Mouse (Mus musculus): ENCODE measurements around the gene Cenpo.

Gene Cenpo

DNA sequence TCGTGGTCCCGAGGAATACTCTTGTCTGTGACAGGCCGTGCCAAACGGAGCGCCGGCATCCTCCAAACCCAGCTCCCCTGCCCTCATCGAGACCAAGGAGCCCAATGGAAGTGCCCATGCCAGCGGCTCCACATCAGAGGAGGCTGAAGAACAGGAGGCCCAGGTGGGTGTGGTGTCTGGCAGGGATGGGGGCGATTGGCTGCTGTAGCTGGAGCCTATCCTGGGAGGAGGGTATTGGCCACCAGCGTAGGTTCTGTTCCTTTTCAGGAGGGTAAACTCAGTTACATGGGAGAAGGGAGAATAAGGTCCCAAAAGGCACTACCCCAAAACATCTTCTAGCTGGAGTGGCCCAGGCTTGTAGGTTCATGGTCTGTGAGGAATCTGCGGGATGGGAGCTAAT is 34.8 kb downstream of the Cenpo start:
- no peak for DNase-seq (ENCODE audit: low spot score in 2 of 2)

DNA sequence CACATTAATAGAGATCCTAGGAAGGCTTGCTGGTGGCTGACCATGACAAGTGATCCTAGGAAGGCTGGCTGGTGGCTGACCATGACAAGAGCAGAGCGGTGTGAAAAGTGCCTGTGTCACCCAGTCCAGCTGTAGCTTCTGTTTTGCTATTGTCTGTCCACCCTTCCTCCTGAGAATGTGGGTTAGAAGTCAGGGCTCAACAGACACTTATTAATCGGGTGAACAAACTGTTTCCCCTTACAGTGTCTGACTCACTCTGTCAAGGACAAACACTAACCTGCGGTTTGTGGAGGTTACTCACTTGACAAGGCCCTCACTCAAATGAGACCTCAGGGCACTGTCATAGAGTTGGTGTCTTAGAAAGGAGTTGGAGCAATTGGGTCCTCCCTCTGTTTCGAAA is 35.4 kb downstream of the Cenpo start:
- DNase-seq (ENCODE audit: low spot score in 2 of 2), result no peak

DNA sequence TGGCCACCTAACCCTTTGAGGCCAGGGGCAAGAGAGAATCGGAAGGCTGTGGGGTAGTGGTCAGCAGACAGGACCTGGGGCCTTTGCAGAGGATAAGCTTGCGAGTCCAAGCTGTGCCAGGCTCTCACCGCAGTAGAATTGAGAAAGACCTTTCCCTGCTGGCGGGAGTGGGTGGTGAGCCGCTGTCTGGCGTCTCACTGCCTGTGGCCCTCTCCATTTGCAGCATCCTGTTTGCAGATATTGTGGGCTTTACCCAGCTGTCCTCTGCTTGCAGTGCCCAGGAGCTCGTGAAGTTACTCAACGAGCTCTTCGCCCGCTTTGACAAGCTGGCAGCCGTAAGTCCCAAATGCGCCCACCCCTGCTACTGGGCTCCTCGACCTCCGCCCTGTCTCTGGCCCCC is 39.5 kb downstream of the Cenpo start:
- no peak for DNase-seq (ENCODE audit: low spot score in 2 of 2)

DNA sequence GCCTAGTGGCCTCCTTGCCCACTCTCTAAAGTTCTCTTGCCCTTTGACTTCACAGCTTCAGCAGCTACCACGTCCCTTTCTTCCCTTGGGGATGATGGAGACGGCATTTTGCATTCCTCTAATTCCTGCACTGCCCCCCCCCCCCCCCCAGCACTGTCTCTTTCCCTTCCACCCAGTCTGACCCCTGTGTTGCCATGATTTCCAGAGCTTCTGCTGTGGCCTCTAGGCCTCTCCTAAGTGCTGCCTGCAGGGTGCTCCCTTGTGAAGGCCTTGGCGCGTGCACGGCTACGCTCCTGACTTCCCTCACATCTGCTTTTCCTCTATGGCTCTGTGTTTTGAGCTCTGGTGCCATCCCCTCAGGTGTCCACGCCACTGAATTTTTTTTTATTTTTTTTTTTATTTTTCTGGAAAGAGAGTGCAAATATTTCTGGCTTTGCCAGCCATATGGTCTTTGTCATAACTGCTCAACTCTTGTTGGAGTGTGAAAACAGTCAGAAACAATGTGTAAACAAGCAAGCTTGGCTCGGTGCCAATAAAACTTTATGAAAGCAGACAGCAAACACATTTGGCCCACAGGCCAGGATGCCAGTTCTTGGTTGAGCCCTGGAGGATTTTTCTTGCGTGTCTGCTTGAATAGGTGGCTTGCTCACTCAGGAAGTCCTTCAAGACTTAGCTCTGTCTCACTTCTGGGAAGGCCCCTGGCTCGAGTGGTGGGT is 40.9 kb downstream of the Cenpo start:
- no peak for DNase-seq (ENCODE audit: low spot score in 2 of 2)

DNA sequence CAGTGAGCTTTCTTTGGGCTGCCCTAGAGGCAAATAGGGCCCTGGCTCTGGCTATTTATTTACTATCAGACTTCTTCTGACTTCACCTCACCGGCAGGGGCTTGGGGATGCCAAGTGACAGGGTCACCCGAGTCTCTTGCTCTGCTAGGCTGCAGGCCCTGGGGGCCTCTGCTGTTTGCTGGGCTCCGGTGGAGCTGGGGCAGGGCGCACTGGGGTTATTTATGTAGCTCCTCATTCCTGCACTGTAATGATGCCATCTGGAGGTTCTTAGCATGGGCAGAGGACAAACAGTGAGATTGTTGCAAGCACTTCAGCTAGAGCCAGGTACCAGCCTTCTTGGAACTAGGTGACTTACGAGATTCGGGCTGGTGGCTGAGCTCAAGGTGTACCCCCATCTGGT is 41.6 kb downstream of the Cenpo start:
- no peak for DNase-seq (ENCODE audit: low spot score in 2 of 2)

DNA sequence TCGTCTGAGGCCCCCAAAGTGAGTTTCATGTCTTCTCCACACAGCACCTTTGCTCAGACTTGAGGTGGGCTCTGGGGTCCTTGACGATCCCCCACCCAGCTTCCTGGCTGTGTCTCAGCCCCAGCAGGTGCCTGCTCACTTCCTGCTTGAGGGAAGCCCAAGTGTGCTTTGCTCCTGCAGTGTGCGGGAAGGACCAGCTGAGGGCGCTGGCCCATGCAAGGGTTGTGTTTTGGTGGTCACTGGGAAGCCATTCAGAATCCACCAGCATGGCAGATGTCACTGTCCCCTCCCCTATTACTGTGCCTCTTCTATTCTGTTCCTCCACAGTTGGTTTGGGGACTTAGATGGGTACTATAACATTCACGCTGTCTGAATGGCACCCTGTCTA is 45.0 kb downstream of the Cenpo start:
- DNase-seq (ENCODE audit: low spot score in 2 of 2), result no peak

DNA sequence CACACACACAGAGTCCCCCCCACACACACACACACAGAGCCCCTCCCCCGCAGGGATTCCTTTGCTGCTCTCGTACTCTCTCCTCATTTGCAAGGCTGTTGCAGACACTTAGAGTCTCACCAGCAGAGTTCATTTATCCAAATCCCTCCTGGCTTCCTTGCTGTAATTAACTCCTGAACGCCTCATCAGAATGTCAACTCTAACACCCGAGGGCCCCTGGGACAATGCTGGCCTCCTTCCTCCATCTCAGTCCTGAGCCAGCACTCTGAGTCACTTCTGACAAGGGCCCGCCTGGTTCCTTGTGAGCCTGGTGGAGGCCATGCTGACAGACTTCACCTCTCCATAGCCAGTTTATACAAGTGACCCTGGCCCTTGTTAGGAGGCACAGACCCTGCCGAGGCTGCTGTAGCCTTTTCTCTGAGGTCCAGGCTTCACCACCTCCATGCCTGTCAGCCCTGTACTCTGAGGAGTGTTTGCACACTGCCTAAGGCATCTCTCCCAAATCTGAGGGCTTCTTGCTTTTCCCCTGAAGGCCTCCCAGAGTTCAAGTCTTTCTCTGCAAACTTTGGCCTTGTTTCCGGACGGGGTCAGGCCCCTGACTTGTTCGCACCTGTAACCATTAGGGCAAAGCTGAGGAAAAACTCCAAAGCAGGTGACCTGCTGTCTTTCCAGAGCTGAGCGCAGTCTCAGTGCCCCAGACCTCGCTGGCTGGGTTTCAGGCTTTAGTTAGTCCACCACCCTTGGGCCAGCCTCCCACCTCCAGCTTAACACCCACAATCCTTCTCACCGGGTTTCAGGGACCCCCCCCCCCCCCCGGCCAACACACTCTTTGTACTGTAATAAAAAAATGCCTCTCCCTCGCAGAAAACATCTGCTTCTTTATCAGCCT is 45.7 kb downstream of the Cenpo start:
- no peak for DNase-seq (ENCODE audit: low spot score in 2 of 2)

DNA sequence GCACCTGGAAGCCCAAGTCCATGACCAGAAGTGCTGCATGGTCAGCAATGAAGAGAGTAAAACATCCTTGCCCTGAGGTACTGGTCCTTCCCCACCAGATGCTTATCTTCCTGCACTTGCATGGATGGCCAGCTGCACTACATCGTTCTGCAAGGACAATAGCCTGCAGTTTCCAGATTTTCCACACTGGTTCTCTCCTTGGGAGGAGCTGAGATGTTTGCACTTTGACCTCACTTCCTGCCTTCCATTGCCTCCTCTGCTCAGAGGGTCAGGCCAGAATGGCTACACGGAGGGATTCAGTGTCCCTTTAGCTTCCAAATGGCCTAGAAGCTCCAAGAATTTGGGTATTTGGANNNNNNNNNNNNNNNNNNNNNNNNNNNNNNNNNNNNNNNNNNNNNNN is 49.4 kb downstream of the Cenpo start:
- DNase-seq (ENCODE audit: low spot score in 2 of 2), result no peak

DNA sequence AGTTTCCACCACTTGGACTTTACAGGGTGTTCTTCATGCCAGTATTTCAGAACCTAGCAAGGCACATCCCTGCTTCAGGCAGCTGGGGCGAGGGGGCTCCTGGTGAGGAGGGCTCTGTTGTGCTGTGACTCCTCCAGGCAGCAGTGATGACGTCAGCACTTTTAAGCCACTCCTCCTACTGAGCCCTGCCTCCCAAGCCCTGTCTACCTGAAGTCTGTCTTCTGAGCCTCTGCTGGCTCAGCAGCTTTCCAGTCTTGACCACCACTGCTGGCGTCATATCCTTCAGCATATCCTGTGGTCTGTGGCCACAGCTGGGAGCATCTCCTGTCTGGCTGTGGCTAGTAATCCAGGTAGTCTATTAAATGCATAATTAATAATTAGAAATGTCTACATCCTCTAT is 53.6 kb downstream of the Cenpo start:
- no peak for DNase-seq (ENCODE audit: low spot score in 2 of 2)

DNA sequence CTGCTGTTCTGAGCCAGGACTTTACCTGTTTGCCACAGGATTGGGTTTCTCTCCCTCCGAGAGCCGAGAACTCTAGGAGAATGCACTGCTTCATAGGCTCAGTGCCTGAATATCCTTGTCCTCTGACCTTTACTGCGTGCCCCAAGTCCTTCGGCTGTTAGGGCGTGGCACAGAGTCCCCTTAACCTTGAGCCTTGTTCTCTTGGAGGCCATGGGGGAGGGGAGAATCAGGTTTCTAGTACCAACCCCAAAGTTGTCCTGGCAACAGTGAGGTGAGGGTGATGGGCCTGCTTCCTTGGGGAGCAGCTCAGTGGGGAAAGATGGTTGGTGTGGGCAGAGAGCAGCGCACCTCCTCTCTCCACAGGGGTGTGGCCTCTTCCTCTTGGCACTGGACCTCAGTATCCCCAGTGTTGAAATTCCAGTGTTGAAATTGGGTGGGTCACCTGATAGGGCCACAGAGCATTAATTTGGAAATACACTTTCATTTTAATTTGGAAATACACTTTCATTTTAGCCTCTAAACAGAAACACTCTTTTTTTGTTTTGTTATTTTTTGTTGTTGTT is 54.3 kb downstream of the Cenpo start:
- no peak for DNase-seq (ENCODE audit: low spot score in 2 of 2)

DNA sequence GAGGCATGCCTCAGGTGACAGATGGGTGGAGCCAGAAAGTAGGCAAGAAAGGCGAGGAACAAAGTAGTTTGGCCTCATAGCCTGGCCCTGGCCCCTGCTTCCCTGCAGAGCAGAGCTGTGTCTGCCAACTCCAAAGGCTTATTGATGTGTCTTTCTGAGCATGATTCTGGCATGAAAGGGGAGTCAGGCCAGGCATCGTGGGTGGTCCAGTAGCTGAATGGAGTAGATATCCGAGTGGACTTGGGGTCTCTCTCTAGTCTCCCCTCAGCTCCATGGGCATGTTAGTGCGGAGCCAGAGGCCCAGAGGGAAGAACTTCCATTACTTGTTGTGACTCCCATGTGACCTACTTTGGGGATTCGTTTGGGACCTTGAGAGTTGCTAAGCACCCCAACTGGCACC is 55.3 kb downstream of the Cenpo start:
- DNase-seq (ENCODE audit: low spot score in 2 of 2), result no peak

DNA sequence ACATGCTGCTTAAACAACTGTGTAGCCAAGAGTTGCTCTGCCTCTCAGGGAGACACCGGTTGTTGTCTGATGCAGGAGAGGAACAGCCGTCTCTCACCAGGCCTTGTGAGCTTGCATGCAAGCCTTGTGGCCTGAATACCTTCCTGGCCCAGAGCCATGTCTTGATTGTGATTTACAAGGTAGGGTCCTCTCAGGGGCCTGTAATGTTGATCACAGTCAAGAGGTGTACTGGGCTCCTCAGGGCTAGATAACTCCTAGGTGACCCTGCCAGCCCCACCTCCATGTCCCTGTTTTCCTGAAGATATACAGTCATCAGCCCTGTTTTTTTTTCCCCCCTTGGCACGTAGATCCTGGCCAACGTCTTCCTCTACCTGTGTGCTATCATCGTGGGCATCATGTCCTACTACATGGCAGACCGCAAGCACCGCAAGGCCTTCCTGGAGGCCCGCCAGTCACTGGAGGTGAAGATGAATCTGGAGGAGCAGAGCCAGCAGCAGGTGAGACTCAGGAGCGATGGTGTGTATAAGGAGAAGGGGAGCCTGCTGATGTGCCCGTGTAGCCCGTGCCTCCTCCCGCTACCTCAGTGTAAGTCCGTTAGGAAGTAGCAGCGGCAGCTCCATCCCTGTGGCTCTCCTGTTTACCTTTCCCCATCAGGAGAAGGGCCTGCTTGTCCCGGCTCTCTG is 60.8 kb downstream of the Cenpo start:
- DNase-seq (ENCODE audit: low spot score in 2 of 2), result no peak

DNA sequence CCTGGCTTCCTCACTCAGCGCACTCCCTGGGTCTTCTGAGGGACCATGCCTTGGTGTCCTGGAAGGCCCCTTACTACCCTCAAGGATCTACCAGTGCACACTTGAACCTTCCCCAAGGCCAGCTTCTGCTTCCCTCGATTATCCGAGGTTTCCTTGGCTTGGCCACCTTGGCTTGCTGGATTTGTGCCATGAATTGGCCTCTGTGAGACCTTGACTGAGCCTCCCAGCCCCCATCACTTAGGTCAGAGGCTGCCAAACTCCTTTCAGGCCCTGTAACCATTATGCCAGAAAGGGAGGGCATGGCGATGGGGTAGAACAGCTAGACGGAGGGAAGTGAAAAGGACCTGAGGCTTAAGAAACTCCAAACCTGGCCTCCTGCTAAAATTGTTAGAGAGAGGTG is 64.5 kb downstream of the Cenpo start:
- no peak for DNase-seq (ENCODE audit: low spot score in 2 of 2)

DNA sequence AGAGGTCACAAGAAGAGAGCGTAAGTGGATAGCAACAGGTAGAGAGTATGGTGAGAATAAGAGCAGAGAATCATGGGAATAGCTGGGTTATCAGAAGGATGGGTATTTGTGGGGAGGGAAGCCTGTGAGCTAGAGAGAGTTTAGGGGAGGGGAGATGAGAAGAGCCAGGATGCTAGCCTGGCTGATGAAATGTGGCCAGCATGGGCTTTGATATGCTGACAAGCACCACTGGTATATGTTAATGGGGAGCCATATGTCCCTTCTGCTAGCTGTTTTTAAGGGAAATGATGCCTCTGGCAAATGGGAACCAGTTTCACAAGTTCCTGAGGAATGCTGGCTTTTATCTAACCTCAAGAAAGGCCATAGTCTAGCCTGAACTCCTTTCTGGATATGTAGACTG is 65.0 kb downstream of the Cenpo start:
- DNase-seq (ENCODE audit: low spot score in 2 of 2), result no peak

DNA sequence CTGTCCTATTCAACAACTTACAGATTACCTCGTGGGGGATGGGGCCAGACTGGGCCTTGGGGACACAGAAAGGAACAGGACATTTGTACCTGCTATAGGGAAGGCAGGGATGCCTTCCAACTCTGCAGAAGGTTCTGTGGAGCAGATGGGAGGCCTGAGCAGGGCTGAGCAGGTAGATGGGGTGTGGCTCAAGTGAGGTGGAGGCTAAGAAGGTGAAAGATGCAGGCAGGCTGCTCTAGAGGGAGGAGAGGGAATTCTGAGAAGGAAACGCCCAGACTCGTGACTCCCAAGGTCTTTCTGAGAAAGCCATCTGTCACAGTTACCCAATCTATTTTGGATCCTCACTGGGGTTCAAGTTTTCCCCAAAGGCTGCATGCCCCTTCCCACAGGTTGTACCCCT is 67.1 kb downstream of the Cenpo start:
- DNase-seq (ENCODE audit: low spot score in 2 of 2), result no peak

DNA sequence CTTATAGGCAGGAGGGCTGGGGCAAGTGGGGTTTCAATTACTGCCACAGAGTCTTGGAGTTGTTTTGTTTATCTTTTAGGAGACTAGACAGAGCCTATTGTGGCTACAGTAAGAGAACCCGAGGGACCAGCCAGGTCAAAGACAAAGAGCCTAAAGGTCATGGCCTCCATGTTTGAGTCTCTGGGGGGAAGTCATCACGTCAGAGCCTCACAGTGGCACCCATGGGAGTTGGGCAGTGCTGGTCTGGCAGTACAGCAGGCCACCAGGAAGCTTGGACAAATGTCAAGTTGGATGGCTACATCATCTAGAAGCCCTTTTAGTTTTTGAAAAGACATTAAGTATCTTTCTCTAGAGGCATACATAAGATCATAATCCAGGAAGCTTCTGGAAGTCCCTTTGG is 71.2 kb downstream of the Cenpo start:
- DNase-seq (ENCODE audit: low spot score in 2 of 2), result no peak

DNA sequence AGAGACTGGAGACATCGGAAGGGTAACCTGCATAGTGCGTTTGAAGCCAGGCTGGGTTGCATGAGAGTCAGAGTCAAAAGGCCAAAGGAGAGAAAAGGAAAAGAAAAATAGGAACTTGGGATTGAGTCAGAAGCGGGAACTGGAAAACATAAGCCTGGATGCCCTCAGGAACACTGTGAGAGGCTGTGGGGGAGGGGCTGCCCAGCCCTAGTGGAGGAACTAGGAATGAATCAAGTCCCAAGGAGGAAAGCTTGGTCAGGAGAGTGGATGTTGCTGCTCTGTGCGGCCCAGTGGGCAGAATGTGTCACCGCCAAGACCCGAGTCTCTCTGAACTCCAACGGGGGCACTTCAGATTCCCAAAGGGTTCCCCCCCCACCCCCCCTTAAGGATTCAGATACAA is 73.8 kb downstream of the Cenpo start:
- no peak for DNase-seq (ENCODE audit: low spot score in 2 of 2)

DNA sequence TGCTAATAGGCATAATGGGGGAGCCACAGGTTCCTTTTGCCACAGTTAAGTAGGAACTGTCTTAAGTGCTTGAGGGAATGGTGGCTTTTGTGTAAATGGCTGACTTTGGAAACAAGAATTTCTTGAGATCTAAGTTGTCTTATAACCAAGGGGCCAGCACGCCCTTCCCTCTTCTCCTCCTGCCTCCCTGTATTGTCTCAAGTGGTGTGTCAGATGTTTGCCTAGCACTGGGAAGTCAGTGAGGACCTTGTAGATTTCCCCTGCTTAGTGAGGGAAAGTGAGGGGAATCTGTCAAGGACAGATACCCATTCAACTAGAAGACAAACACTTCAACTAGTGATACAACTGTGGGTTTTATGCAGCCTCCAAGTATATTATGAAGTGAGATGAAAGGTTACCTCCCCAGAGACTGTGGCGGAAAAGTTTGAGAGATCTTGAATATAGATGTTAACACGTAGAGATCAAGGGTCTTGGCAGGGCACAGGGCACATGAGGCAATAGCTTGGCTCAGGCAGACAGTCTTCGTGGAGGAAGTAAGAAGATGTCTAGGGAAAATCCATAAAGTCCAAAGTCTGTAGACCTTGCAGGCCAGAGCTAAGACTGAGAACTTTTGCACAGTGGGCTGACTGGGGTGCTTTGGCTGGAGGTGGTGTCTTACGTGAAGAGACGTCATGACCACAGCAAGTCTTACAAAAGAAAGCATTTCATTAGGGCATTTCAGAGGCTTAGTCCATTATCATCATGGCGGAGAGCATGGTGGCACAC is 75.0 kb downstream of the Cenpo start:
- DNase-seq (ENCODE audit: low spot score in 2 of 2), result no peak

DNA sequence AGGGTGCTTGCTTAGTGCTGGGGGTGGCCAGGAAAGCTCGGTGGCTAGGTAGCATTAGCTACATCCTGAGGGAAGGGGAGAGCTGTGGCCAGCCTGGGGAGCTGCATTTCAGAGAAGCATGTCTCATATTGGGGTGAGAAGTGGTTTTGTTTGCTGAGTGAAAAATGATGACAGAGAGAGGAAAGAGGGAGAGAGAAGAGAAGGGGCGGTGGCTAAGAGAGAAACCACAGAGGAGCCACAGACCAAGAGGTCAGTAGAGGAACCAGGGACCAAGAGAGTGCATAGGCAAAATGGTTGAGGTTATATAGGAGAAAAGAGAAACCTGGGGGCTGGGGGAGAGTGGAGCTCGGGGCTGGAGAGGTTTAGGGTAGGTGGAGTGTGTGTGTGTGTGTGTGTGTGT is 75.9 kb downstream of the Cenpo start:
- no peak for DNase-seq (ENCODE audit: low spot score in 2 of 2)

DNA sequence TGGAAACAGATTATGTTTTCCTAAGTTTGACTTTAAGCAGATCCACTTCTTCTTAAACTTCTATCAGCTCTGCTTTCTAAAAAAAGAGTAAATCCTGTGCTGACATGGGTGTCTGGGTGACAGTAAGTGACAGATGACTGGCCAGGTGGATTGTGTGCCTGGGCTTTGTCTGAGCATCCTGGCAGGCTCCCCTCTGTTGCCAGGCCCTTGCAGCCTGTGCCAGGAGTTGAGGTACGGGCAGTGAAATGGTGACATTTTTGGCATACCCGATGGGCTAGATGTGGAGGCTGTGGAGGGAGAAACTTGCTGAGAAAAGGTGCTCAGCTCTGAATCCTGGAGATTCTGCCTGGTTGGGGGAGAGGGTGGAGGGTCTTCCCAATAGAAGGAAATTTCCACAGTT is 76.6 kb downstream of the Cenpo start:
- no peak for DNase-seq (ENCODE audit: low spot score in 2 of 2)

DNA sequence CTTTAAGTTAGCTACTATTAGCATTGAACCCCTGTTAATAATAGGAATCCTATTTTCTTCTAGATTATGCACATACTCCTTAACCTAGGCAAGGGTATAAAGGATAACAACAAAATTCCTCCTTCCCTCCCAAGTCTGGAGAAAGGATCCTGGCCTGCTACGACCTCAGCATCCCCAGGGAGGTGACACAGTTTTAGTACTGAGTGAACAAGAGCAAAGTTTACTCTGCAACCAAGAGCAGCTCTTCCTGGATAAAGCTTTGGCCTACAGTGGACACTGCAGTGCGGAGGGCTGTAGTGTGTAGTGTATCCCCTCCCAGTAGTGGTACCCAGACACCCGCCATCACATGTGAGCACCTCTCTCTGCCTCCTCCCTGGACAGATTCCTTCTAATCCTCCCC is 82.1 kb downstream of the Cenpo start:
- no peak for DNase-seq (ENCODE audit: low spot score in 2 of 2)

DNA sequence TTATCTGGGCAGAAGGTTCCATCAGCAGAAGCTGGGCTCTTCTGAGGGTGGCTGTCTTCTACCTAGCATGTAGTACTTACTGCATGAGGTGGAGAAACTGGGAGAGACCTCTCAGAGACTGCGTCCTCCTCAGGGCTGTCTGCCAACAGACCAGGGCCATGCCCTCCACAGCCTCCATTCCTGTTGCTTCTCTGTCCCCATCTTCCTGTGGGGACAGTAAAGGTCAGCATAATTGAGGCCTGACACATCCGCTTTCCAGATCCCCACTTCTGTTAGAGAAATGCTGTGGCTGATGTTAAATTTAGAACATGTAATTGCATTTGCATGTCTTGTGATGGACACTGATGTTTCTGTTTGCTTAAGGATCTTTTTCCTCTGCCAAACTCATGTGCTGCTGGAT is 83.2 kb downstream of the Cenpo start:
- no peak for DNase-seq (ENCODE audit: low spot score in 2 of 2)
